Mouse (Mus musculus): ENCODE measurements around the gene Camta1. TPM values are rescaled to one million over a fixed set of nuclear protein-coding genes. Genes with fewer than 3 reads are reported as not detected.
"Not testable (repeated sequence)": the region's sequence is repeated elsewhere in the genome, so short reads cannot be mapped to it uniquely, and the experiment has no call there.

The Camta1 gene
- total RNA-seq, 2 experiments from 2014 or later: 200 to 223 TPM

DNA sequence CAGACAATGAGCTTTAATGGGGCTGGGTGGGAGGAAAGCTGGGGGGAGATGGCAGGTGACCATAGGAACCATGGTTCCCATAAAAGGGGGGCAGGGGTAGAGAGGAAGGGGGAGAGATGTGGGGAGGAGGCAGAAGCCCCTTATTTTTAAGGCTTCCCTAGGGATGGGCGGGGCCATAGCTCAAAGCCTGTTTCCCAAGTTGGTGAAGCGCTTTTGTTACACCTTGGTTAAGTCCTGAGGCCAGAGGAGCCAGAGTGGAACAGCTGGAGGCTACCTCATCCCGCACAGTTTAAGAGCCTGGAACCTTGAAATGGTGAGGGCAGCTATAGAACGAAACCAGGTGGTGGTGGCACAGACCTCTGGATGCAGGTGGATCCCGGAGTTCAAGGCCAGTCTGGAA, 973.8 kb downstream of the Camta1 start:
- intact Hi-C loops (cut with DNase I): no loop called here
- no peak for DNase-seq (ENCODE audit: extremely low spot score in 1 of 2, low spot score in 2 of 2)

- no peak for DNase-seq (ENCODE audit: extremely low spot score in 1 of 2, low spot score in 2 of 2)
- intact Hi-C loops (cut with DNase I): no loop called here
Measured at GRCm38 (mm10) chr4:150882632-150883031, 979.0 kb downstream of the Camta1 start.

GRCm38 (mm10) chr4:150880364-150880763, 981.3 kb downstream of the Camta1 start:
- no peak for DNase-seq (ENCODE audit: extremely low spot score in 1 of 2, low spot score in 2 of 2)
- intact Hi-C loops (cut with DNase I): no loop called here

DNA sequence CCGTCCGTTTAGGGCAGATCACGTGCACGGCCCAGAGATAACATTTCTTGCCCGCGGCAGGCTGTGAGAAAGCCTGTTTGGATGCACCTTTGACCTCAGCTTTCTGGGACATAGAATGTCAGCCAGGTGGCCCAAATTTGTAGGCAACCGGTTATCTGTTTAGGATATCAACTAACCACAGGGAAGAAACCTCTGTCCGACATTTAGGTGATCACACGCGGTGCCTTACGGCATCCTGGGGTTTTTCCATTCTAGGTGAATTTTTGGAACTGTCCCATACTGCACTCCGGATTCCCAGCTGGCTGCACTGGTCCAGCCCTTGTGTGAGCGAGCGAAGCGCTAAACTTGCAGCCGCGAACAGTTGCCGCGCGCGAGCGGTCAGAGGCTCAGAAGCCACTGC, 982.0 kb downstream of the Camta1 start:
- no peak for DNase-seq (ENCODE audit: extremely low spot score in 1 of 2, low spot score in 2 of 2)
- intact Hi-C loops (cut with DNase I): no loop called here

DNA sequence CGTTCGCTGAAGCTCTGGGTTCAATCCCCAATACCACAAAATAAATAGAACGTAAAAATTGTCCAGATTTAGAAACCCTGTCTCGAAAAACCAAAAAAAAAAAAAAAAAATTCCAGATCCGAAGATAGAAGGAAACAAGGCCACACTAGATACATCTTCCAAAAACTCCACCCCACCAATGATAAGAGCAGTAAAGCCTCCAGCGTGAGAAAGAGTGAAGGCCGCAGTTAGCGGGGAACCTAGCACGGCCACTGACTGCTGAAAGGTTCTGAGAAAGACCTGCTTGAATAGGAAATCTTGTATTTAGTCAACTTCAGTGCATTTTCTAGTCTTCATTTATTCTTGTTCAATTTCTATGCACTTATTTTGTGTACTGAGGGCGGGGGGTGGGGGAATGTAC, 986.3 kb downstream of the Camta1 start:
- DNase-seq (ENCODE audit: extremely low spot score in 1 of 2, low spot score in 2 of 2): no peak
- intact Hi-C loops (cut with DNase I): no loop called here

DNA sequence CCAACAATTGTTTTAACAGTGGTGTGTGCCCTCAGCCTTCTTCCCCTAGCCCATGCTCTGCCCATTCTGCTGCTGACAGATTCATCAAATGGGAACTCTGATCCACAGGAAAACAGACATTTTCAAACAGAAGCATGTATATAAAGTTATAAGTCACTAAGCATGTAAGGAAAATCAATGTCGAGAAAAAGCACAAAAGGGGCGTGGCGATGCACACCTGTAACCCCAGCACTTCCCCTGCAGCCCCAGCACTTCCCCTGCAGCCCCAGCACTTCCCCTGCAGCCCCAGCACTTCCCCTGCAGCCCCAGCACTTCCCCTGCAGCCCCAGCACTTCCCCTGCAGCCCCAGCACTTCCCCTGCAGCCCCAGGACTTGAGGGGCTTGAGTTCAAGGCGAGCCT, 987.3 kb downstream of the Camta1 start:
- DNase-seq (ENCODE audit: extremely low spot score in 1 of 2, low spot score in 2 of 2); intact Hi-C loops (cut with DNase I): not testable (repeated sequence)

GRCm38 (mm10) chr4:150872681-150873080, 989.0 kb downstream of the Camta1 start:
- DNase-seq (ENCODE audit: extremely low spot score in 1 of 2, low spot score in 2 of 2): no peak
- intact Hi-C loops (cut with DNase I): no loop called here

GRCm38 (mm10) chr4:150872139-150872651, 989.5 kb downstream of the Camta1 start:
- DNase-seq (ENCODE audit: extremely low spot score in 1 of 2, low spot score in 2 of 2): peak; percentile 46 to 48
- intact Hi-C loops (cut with DNase I): no loop called here

DNA sequence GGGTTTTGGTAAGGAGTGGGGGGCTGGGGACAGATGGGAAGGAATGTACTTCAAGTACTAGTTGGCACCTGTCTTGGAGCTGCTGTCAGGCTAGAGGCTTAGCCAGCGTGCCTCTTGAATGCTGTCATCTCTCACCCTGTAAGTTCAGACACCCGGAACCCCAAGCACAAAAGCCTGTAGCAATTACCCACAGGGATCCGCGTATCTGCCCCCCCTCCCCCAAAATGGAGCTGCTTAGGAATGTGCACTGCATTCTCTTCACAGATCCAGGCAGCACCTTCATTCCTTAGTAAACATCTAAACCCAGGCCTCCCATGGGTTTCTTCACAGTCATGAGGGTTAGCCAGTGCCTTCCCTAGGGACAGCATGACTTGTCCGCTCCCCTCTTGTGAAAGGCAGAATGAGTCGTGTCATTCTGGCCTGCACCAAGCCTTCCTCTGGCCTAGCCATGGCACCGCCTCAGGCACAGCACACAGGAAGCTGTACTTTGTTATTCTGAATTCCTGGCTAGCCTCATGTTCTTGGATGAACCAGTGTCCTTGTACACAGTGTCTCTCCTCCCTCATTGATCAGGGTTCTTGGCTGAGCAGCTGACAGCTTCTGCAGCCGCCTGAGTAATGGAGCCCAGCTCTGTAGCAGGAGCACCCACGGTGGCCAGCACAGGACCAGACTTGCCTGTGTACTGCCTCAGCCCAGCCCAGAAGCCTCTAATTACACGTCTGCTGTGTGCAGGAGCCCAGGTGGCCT, 990.1 kb downstream of the Camta1 start:
- no peak for DNase-seq (ENCODE audit: extremely low spot score in 1 of 2, low spot score in 2 of 2)
- intact Hi-C loops (cut with DNase I): no loop called here

- intact Hi-C loops (cut with DNase I): no loop called here
- no peak for DNase-seq (ENCODE audit: extremely low spot score in 1 of 2, low spot score in 2 of 2)
Measured at GRCm38 (mm10) chr4:150870963-150871391, 990.7 kb downstream of the Camta1 start.

DNA sequence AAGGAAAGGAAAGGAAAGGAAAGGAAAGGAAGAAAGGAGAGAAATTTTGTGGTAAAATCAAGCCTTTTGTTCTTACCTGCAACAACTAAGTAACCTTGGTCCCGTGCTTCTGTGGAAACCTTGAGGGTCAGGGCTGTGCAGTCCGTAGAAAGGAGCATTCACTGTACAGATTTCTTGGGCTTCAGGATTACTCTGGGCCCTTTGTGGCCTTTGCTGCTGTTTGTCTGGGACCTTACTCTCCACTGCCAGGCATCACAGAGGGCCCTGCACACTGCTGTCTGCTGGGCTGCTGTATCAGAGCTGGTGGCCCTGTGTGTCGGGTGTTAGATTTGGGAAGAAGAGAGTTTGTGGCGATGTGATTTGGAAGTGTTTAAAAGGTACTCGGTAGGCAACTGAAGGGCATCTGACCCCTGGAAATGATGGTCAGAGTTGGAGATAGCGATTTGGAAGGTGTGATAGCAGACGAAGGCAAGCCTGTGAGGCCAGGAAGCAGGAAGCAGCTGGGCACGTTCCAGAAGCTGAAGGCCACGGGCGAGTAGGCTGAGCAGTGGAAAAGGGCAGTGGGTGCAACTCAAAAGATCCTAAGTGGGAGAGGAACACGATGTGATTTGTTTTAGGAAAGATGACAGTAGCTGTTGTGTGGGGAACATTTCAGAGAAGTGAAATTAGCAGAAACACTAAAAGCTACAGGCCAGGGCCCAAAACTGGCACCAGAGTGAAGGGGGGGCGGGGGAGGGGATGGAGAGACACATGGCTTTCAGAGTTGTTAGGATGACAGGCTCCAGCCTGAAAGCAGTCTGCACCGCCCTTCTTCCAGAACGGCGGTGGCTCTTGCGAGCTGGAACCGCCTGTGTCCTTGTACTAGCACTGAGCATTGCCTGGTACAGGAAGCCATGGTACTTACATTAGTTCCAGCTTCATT, 992.1 kb downstream of the Camta1 start:
- intact Hi-C loops (cut with DNase I): no loop called here
- no peak for DNase-seq (ENCODE audit: extremely low spot score in 1 of 2, low spot score in 2 of 2)

DNA sequence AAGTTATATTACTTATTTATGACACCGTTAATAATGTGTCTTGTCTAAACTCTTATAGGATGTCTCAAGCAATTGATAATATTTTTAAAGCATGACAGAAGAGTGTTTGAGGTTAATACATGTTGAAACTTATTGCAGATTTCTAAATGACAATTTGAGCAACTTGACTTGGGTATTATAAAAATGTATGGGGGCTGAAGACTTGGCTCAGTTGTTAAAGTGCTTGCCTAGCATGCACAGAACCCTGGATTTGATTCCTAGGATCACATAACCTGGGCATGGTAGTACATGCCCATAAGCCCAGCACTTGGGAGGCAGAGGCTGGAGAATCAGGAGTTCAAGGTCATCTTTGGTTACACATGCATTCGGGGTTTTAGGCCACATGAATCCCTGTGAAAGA, 992.8 kb downstream of the Camta1 start:
- DNase-seq (ENCODE audit: extremely low spot score in 1 of 2, low spot score in 2 of 2): no peak
- intact Hi-C loops (cut with DNase I): no loop called here

- DNase-seq (ENCODE audit: extremely low spot score in 1 of 2, low spot score in 2 of 2): no peak
- intact Hi-C loops (cut with DNase I): no loop called here
Measured at GRCm38 (mm10) chr4:150868161-150868560, 993.5 kb downstream of the Camta1 start.

Other genes starting within 250 kb of the Camta1 start
- gene Dnajc11, start 71.8 kb upstream of the Camta1 start, total RNA-seq (2021): 10 to 100 TPM; 55.1 to 70.9 TPM
- 10 to 100 TPM; 18.8 to 21.2 TPM for gene Thap3, start 127.1 kb upstream of the Camta1 start, total RNA-seq (2021)
- 10 to 100 TPM; 14.5 to 16.9 TPM for gene Phf13, start 134.4 kb upstream of the Camta1 start, total RNA-seq (2021)
- 10 to 100 TPM; 10.2 to 11.2 TPM for gene Klhl21, start 146.9 kb upstream of the Camta1 start, total RNA-seq (2021)
- 10 to 100 TPM; 11.9 to 14.7 TPM for gene Zbtb48, start 165.8 kb upstream of the Camta1 start, total RNA-seq (2021)
- under 1 TPM; 0.43 to 0.54 TPM for gene Tas1r1, start 176.7 kb upstream of the Camta1 start, total RNA-seq (2021)
- 10 to 100 TPM; 25.3 to 27.7 TPM for gene Nol9, start 177.4 kb upstream of the Camta1 start, total RNA-seq (2021)
- gene Plekhg5, start 210.6 kb upstream of the Camta1 start, total RNA-seq (2021): 10 to 100 TPM; 43.3 to 46.9 TPM